Mouse (Mus musculus): Measurements from ENCODE around the gene Plekhm2. TPM values are rescaled to one million over a fixed set of nuclear protein-coding genes. Genes with fewer than 3 reads are reported as not detected.

Gene Plekhm2
- polyA plus RNA-seq (2015; fragmentation: Nextera tagmentation; extraction: Ambion mirVana) = 8.5 TPM in 2 replicates

- H3K4me3 ChIP-seq = peak within 1 kb of the TSS; percentile 87
- peaks cover 19% of the 10 kb centered on the region for H3K4me1 ChIP-seq
- ATAC-seq (ENCODE audit: insufficient number of reproducible peaks, insufficient read depth, low FRiP score, low TSS enrichment, low read depth) = no peak
- no peaks in the 10 kb centered on the region for H3K9me3 ChIP-seq
- 74% methylated on average over 8 of the region's 8 CpGs for WGBS
- H3K36me3 ChIP-seq = peaks cover 24% of the 10 kb centered on the region
- H3K9ac ChIP-seq = peak within 1 kb of the TSS; percentile 93
- H3K27me3 ChIP-seq = no peaks in the 10 kb centered on the region
- H3K27ac ChIP-seq = peak within 1 kb of the TSS; percentile 78
- H3K4me2 ChIP-seq = peak within 1 kb of the TSS; percentile 92
Observed at GRCm38 (mm10) chr4:141664799-141665198, at the start of gene Plekhm2. Gene Plekhm2, minus strand, starts transcription at chr4:141664899.

DNA sequence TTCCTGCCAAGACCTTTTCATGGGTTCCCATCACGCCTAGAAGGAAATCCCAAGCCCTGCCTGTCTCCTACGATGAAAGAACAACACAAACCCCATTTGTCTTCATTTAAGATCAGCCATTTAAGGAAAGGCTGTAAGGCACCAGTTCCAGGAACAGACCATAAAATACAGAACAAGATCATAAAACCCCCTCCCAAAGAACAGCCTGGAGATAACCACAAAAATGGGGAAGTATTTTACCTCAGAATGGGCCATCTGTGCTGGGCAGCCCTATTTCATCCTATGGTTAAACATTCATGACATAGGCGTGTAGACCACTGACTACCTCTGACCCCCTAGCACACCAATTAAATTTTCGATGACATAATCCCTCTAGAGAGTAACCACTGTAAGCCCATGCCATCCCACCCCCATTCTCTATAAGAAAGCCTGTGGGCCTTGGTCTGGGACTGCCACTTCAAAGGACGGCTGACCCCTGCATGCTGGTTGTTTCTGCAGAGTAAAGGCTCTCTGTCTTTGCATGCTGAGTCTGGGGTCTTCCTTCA, 49.0 kb upstream of the Plekhm2 start:
- Histone ChIP-seq H3K4me1 (peaks cover 11% of the 10 kb centered on the region), H3K9ac (no peak overlapping the region), H3K4me3 (no peak overlapping the region), H3K9me3 (no peaks in the 10 kb centered on the region), H3K27ac (no peak overlapping the region), H3K27me3 (no peaks in the 10 kb centered on the region), H3K4me2 (no peak overlapping the region), H3K36me3 (peaks cover 51% of the 10 kb centered on the region)
- no peak for ATAC-seq (ENCODE audit: insufficient number of reproducible peaks, insufficient read depth, low FRiP score, low TSS enrichment, low read depth)
- 90% methylated on average over 5 of the region's 5 CpGs for WGBS

DNA sequence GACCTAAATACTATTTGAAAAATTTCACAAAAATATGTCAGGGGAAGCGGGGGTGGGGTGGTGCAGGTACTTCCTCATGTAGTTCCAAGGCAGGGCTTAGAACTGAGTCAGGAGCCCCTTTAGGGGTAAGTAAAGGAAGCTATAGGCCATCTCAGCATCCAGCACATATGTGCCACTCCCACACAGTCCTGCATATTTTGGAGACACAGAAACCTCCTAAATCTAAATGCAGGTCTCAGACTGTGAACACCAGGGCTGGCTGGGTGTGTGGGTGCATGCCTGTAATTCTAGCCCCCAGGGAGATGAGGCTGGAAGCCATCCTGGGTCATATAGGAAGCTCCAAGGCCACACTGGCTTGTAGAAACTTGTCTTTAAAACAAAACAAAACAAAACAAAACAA, 46.6 kb upstream of the Plekhm2 start:
- Histone ChIP-seq H3K9me3 (no peaks in the 10 kb centered on the region), H3K4me1 (peaks cover 11% of the 10 kb centered on the region), H3K4me2 (no peak overlapping the region), H3K27ac (no peak overlapping the region), H3K9ac (no peak overlapping the region), H3K36me3 (peaks cover 71% of the 10 kb centered on the region), H3K4me3 (no peak overlapping the region), H3K27me3 (no peaks in the 10 kb centered on the region)
- WGBS = 91% methylated on average over 1 of the region's 1 CpGs
- ATAC-seq (ENCODE audit: insufficient number of reproducible peaks, insufficient read depth, low FRiP score, low TSS enrichment, low read depth) = no peak

GRCm38 (mm10) chr4:141708971-141709370, 44.3 kb upstream of the Plekhm2 start:
- H3K27me3 ChIP-seq = no peaks in the 10 kb centered on the region
- no peaks in the 10 kb centered on the region for H3K4me1 ChIP-seq
- no peak overlapping the region for H3K27ac ChIP-seq
- H3K4me3 ChIP-seq = no peak overlapping the region
- H3K36me3 ChIP-seq = peaks cover 94% of the 10 kb centered on the region
- H3K9me3 ChIP-seq = no peaks in the 10 kb centered on the region
- ATAC-seq (ENCODE audit: insufficient number of reproducible peaks, insufficient read depth, low FRiP score, low TSS enrichment, low read depth) = no peak
- H3K9ac ChIP-seq = no peak overlapping the region
- WGBS = 96% methylated on average over 2 of the region's 2 CpGs
- no peak overlapping the region for H3K4me2 ChIP-seq

- no peak overlapping the region for H3K4me2 ChIP-seq
- H3K36me3 ChIP-seq = peaks cover 97% of the 10 kb centered on the region
- H3K27me3 ChIP-seq = no peaks in the 10 kb centered on the region
- no peak overlapping the region for H3K9ac ChIP-seq
- H3K9me3 ChIP-seq = no peaks in the 10 kb centered on the region
- no peak overlapping the region for H3K27ac ChIP-seq
- no peak for ATAC-seq (ENCODE audit: insufficient number of reproducible peaks, insufficient read depth, low FRiP score, low TSS enrichment, low read depth)
- H3K4me1 ChIP-seq = no peaks in the 10 kb centered on the region
- no peak overlapping the region for H3K4me3 ChIP-seq
- 92% methylated on average over 7 of the region's 7 CpGs for WGBS
Observed at GRCm38 (mm10) chr4:141708005-141708404, 43.3 kb upstream of the Plekhm2 start.

- Histone ChIP-seq H3K4me1 (no peaks in the 10 kb centered on the region), H3K9ac (no peak overlapping the region), H3K27ac (no peak overlapping the region), H3K4me3 (no peak overlapping the region), H3K27me3 (no peaks in the 10 kb centered on the region), H3K9me3 (no peaks in the 10 kb centered on the region), H3K4me2 (no peak overlapping the region), H3K36me3 (peaks cover 96% of the 10 kb centered on the region)
- 60% methylated on average over 4 of the region's 4 CpGs for WGBS
- ATAC-seq (ENCODE audit: insufficient number of reproducible peaks, insufficient read depth, low FRiP score, low TSS enrichment, low read depth) = no peak
Observed at GRCm38 (mm10) chr4:141705331-141705730, 40.6 kb upstream of the Plekhm2 start.

DNA sequence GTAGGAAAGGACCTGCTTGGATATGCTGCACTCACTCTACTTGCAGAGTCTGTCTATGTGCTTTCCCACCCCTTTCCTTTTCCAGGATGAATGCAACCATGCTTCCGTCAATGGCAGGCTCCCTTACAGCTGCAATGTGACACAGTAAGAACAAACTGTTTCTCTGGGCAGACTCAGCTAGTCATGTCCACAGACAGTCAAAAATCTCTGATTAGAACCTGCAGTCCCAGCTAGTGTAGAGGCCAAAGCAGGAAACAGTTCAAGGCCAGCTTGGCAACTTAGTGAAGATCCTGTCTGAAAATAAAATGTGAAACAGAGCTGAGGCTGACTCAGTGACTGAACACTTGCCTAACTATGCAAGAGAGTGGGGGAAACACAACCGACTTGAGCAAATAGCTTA, 39.9 kb upstream of the Plekhm2 start:
- Histone ChIP-seq H3K4me2 (no peak overlapping the region), H3K4me1 (no peaks in the 10 kb centered on the region), H3K4me3 (no peak overlapping the region), H3K9me3 (no peaks in the 10 kb centered on the region), H3K27me3 (no peaks in the 10 kb centered on the region), H3K27ac (no peak overlapping the region), H3K36me3 (peaks cover 98% of the 10 kb centered on the region), H3K9ac (no peak overlapping the region)
- no peak for ATAC-seq (ENCODE audit: insufficient number of reproducible peaks, insufficient read depth, low FRiP score, low TSS enrichment, low read depth)
- WGBS = 87% methylated on average over 2 of the region's 2 CpGs

GRCm38 (mm10) chr4:141694719-141695118, 30.0 kb upstream of the Plekhm2 start:
- no peaks in the 10 kb centered on the region for H3K4me1 ChIP-seq
- ATAC-seq (ENCODE audit: insufficient number of reproducible peaks, insufficient read depth, low FRiP score, low TSS enrichment, low read depth) = no peak
- 88% methylated on average over 8 of the region's 8 CpGs for WGBS
- no peak overlapping the region for H3K4me3 ChIP-seq
- H3K9me3 ChIP-seq = no peaks in the 10 kb centered on the region
- H3K9ac ChIP-seq = no peak overlapping the region
- no peak overlapping the region for H3K27ac ChIP-seq
- H3K4me2 ChIP-seq = no peak overlapping the region
- H3K36me3 ChIP-seq = peaks cover 93% of the 10 kb centered on the region
- H3K27me3 ChIP-seq = no peaks in the 10 kb centered on the region

DNA sequence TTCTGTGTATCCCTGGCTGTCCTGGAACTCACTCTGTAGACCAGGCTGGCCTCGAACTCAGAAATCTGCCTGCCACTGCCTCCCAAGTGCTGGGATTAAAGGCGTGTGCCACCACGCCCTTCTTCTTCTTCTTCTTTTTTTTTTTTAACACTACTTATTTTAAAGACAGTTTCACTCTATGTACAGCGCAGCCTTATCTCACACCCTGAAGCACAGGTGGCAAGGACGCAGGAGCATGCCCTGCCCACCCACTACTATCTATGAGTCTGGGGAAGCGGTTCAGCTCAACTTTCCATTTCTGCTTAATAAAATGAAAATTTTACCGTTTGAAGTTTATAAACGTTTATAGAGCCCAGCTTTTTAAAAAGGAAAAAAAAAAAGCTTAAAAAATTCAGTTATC, 23.8 kb upstream of the Plekhm2 start:
- WGBS = 94% methylated on average over 8 of the region's 8 CpGs

DNA sequence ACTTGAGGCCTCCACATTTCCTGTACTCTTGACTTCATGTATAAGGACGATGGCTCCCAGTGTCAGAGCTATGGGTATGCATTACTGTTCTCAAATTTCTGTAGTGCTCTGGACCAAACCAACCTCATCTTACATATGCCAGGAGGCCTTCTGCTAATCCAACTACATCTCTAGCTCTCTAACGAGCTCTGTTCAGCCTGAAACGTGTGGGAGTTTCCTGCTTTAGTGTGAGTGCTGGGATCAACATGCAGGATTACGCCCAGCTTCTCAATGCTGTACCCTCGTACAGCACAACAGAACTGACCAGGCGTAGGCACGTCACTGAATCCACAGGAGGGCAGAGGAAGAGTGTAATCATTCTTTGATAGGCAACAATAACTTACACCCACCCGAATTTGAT, 21.8 kb upstream of the Plekhm2 start:
- no peak overlapping the region for H3K4me3 ChIP-seq
- no peaks in the 10 kb centered on the region for H3K27me3 ChIP-seq
- peaks cover 6% of the 10 kb centered on the region; the same call in 1 of the 2 replicates for H3K4me1 ChIP-seq
- no peak overlapping the region for H3K27ac ChIP-seq
- ATAC-seq (ENCODE audit: insufficient number of reproducible peaks, insufficient read depth, low FRiP score, low TSS enrichment, low read depth) = no peak
- no peak overlapping the region for H3K9ac ChIP-seq
- peaks cover 85% of the 10 kb centered on the region for H3K36me3 ChIP-seq
- no peak overlapping the region for H3K4me2 ChIP-seq
- WGBS = 78% methylated on average over 8 of the region's 8 CpGs
- H3K9me3 ChIP-seq = no peaks in the 10 kb centered on the region

More for the DNA sequence above, 23.8 kb upstream of the Plekhm2 start:
- no peaks in the 10 kb centered on the region for H3K4me1 ChIP-seq
- H3K9me3 ChIP-seq = no peaks in the 10 kb centered on the region
- no peak overlapping the region for H3K4me2 ChIP-seq
- H3K27ac ChIP-seq = no peak overlapping the region
- H3K36me3 ChIP-seq = peaks cover 89% of the 10 kb centered on the region
- H3K9ac ChIP-seq = no peak overlapping the region
- H3K27me3 ChIP-seq = no peaks in the 10 kb centered on the region
- H3K4me3 ChIP-seq = no peak overlapping the region
- ATAC-seq (ENCODE audit: insufficient number of reproducible peaks, insufficient read depth, low FRiP score, low TSS enrichment, low read depth) = no peak

DNA sequence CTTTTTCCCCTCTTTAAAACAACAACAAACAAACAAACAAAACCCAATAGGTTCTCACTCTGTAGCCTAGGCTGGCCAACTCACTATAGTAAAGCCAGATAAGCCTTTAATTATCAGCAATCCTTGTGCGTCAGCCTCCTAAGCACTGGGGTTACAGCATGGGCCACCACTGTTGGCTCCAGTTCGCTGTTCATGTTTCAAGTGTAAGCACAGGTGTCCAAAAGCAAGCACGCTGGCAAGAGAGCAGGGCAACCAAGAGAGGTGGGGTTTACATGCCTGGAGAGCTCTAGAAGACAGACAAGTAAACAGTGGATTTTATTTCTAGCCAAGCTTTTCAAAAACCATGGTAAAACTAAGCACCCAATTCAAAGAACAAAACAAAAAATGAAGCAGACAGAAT, 21.4 kb upstream of the Plekhm2 start:
- Histone ChIP-seq H3K9ac (no peak overlapping the region), H3K36me3 (peaks cover 81% of the 10 kb centered on the region), H3K27me3 (no peaks in the 10 kb centered on the region), H3K4me3 (no peak overlapping the region), H3K9me3 (no peaks in the 10 kb centered on the region), H3K4me1 (peaks cover 7% of the 10 kb centered on the region; the same call in 1 of the 2 replicates), H3K27ac (no peak overlapping the region), H3K4me2 (no peak overlapping the region)
- WGBS = 86% methylated on average over 3 of the region's 3 CpGs
- no peak for ATAC-seq (ENCODE audit: insufficient number of reproducible peaks, insufficient read depth, low FRiP score, low TSS enrichment, low read depth)

GRCm38 (mm10) chr4:141685499-141685898, 20.8 kb upstream of the Plekhm2 start, which contains the start of gene Rsc1a1:
Gene Rsc1a1, minus strand, starts transcription at chr4:141685599.
- Histone ChIP-seq H3K27ac (no peak within 1 kb of the TSS), H3K27me3 (no peaks in the 10 kb centered on the region), H3K9me3 (no peaks in the 10 kb centered on the region), H3K9ac (no peak within 1 kb of the TSS), H3K4me1 (peaks cover 11% of the 10 kb centered on the region), H3K4me2 (no peak within 1 kb of the TSS), H3K4me3 (no peak within 1 kb of the TSS), H3K36me3 (peaks cover 75% of the 10 kb centered on the region)
- 95% methylated on average over 6 of the region's 6 CpGs for WGBS
- ATAC-seq (ENCODE audit: insufficient number of reproducible peaks, insufficient read depth, low FRiP score, low TSS enrichment, low read depth) = no peak

All from embryonic facial prominence, embryonic 13.5 days (tissue).